Mouse (Mus musculus) heart, adult 9 months (tissue): Measurements from ENCODE around the gene Rcsd1.
A peak's percentile ranks its signal among the peaks of the same experiment; 100 is the strongest.

Experiments
- DNase-seq, 2 experiments: peaks; one replicate each; pipeline ENCODE4 v3.0.0; 2022; ENCODE audit warnings: low spot score in 2 of 2

Rcsd1 gene

GRCm38 (mm10) chr1:165709629-165710256, at the start of gene Rcsd1:
Gene Rcsd1, minus strand, starts transcription at chr1:165709757.
- DNase-seq: no peak

- DNase-seq: no peak
Observed at GRCm38 (mm10) chr1:165755194-165755593, 45.6 kb upstream of the Rcsd1 start.

- DNase-seq: no peak
Observed at GRCm38 (mm10) chr1:165754205-165754604, 44.6 kb upstream of the Rcsd1 start.

- no peak for DNase-seq
Observed at GRCm38 (mm10) chr1:165751838-165752237, 42.3 kb upstream of the Rcsd1 start.

GRCm38 (mm10) chr1:165751142-165751541, 41.6 kb upstream of the Rcsd1 start:
- DNase-seq: no peak

- no peak for DNase-seq
Observed at GRCm38 (mm10) chr1:165748053-165748452, 38.5 kb upstream of the Rcsd1 start.

GRCm38 (mm10) chr1:165741989-165742388, 32.4 kb upstream of the Rcsd1 start:
- DNase-seq: no peak

GRCm38 (mm10) chr1:165738985-165739384, 29.4 kb upstream of the Rcsd1 start:
- DNase-seq: no peak

GRCm38 (mm10) chr1:165737867-165738266, 28.3 kb upstream of the Rcsd1 start:
- no peak for DNase-seq

- no peak for DNase-seq
Observed at GRCm38 (mm10) chr1:165737451-165737850, 27.9 kb upstream of the Rcsd1 start.

GRCm38 (mm10) chr1:165735826-165736818, 26.6 kb upstream of the Rcsd1 start:
- peak; percentile 75 to 90 for DNase-seq

- DNase-seq: no peak
Observed at GRCm38 (mm10) chr1:165734840-165735239, 25.3 kb upstream of the Rcsd1 start.

- DNase-seq: no peak
Observed at GRCm38 (mm10) chr1:165731553-165731952, 22.0 kb upstream of the Rcsd1 start.

GRCm38 (mm10) chr1:165730129-165730528, 20.6 kb upstream of the Rcsd1 start:
- DNase-seq: no peak

GRCm38 (mm10) chr1:165728057-165728639, 18.6 kb upstream of the Rcsd1 start:
- DNase-seq: no peak

GRCm38 (mm10) chr1:165726986-165727385, 17.4 kb upstream of the Rcsd1 start:
- no peak for DNase-seq

GRCm38 (mm10) chr1:165725039-165725644, 15.6 kb upstream of the Rcsd1 start:
- no peak for DNase-seq

- DNase-seq: no peak
Observed at GRCm38 (mm10) chr1:165724219-165725033, 14.9 kb upstream of the Rcsd1 start.

- no peak for DNase-seq
Observed at GRCm38 (mm10) chr1:165722531-165723123, 13.1 kb upstream of the Rcsd1 start.

- DNase-seq: peak; percentile 59 to 66
Observed at GRCm38 (mm10) chr1:165718543-165719105, 9.1 kb upstream of the Rcsd1 start.
